Mouse (Mus musculus) frontal cortex, adult 2 months (tissue): ENCODE measurements around the gene Kcnip4. TPM values are rescaled to one million over a fixed set of nuclear protein-coding genes. Genes with fewer than 3 reads are reported as not detected.
A peak's percentile ranks its signal among the peaks of the same experiment; 100 is the strongest.

Experiments used
- DNase-seq, 2 experiments: peaks; one replicate each; pipeline ENCODE4 v3.0.0; 2022; ENCODE audit warnings: low spot score in 1 of 2; ENCODE audit errors: extremely low spot score in 1 of 2
- polyA plus RNA-seq: library from polyadenylated mRNA; depleted of rRNA; stranded (reverse); fragments of >200 nt; gene quantifications from 2 replicates; pipeline ENCODE4 v1.2.3, GENCODE M21; 2012

The Kcnip4 gene
- polyA plus RNA-seq, 1 experiment = 44.0 TPM

DNA sequence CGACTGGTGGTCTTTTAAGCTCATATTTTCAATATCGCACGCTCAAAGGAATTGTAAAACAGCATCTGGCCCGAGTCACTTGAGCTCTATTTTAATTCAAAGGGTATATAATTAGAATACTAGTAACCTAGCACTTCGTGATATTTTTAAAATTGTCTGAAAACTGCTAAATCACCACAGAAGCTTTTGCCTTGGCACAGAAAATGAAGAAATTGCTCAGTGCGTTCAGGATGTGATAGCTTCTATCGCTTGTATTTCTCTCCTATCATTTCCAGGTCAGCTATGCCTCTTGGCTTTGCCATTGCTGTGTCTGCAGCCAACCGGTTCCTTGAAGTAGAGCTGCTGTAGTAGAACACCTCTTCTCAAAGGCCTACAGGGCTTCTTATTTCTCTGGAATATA lies 255.9 kb downstream of the Kcnip4 start:
- DNase-seq = peak in 1 of 2 experiments; percentile 34

DNA sequence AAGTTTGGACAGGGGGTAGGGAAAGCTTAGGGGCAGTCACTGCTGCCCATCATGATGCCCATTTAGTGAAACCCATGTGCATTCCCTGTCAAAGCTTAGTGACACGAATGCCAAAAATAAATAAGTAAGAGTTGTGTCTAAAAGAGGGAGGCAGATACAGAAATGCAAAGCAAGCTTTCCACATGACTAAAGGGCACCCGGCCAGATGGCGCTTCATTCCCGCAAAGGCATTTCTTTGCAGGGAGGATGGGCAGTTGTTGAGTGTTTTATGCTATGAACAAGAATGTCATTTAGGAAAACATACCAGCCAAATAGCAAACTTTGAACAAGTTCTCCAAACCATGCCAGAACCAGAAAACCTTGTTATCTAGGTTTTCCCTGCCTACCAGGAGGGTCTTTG lies 265.4 kb downstream of the Kcnip4 start:
- DNase-seq = peak in 1 of 2 experiments; percentile 22

DNA sequence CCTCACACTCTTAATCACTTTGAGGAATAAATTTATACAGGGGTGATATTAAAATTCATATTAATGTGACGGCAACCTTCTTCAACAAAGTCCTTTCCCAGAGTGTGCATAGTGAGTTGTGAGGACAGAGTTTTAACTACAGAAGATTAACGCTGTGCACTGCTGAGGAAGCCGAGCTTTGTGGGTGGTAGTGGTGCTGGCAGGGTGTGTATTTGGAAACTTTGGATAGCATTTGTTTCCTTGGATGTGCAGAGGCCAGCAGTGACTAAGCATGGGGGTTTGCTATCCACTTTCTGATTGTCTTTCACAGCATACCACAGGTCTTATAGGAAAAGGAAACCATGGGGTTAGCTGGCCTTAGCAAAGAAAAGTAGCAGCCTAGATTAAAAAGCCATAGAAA lies 267.9 kb downstream of the Kcnip4 start:
- DNase-seq = peak in 1 of 2 experiments; percentile 27

DNA sequence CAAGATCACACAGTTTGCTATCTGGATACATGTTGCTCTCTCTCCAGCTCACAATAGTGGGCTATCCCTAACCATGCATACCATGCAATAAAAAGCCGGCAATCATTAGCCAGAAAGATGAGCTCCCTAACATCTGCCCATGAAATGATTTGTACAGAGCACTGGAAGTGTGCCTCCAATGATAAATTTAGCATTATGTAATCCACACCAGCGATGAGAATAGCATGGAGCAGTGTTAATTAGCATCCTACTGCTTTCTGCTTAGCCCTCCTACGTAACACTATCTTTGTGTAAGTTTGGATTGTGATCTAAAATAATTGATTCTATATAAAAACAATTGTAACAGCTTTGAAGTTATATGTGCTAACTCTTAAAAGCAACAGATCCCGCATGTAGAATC lies 268.7 kb downstream of the Kcnip4 start:
- peak in 1 of 2 experiments; percentile 41 for DNase-seq

DNA sequence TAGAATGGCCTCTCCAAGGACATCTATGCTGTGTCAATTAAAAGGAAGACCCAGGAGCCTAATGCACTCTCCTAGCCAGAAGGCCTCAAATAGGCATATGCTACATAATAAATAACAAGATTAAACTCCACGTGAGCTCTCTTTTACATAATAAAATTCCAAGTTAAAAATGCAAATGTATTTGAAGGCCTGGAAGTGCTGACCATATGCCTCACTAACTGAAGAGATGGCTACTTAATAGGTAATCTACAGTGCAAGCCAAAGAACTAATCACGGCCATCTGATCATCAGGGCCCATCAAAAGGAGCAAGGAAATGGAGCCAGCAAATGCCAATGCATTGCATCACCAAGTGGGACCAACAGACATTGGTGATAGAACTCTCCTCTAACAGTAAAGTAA lies 277.6 kb downstream of the Kcnip4 start:
- DNase-seq = no peak

DNA sequence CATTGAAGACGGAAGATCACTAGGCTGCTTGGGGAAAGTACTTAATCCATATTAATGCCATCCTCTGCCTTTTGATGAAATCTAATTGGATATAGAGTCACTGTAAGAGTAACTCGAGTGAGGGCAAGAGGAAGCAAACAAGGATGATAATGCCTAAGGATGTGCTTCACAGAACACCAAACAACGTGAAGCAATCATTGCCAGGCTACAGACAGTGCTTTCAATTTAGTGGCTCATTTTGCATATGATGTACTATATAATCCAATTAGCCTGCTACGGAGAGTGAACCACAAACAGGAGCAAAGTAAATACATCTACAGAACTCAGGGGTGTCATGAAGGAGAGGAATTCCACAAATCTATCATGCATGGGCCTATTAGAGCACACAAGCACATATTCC lies 280.3 kb downstream of the Kcnip4 start:
- no peak for DNase-seq

DNA sequence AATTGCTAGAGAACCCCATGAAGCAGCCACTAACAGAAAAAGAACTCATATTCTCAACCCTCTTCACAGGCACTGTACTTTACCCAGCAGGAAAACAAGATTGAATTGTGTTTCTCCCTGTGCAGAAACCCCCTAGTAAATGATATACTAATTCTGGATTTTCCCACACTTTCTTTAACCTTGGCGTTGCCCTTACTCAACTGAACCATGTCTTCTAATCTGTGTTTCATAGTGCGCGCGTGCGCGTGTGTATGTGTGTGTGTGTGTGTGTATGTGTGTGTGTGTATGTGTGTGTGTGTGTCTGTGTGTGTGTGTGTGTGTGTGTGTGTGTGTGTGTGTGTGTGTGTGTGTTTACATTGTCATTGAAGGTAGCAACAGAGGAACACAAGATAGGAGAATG lies 283.0 kb downstream of the Kcnip4 start:
- DNase-seq = no peak

DNA sequence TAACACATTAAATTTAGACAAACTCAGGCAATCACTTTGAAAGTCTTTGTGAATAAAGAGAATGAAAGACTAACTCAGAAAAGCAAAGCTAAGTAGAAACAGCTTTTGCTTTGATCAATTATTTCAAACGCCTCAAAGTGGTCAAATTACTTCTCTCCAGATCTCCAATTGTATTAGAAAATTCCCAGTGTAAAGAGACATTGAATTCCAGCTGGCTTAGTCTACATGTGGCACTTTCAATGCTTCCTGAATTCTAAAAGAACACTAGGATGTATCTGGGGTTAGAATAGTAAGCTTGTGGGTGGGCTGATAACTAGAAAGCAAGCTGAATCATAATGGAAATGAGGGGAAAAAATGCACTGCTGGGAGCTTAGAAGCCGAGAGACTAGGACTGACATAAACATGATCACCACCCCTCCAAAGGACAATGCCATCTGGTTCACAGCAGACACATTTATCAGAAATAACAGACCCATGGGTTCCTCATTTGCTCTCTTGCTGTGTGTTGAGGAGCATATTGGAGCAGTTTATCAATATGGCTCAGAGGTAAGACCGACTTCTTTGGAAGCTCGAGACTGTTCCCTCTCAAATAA lies 323.4 kb downstream of the Kcnip4 start:
- DNase-seq = peak; percentile 11 to 47

DNA sequence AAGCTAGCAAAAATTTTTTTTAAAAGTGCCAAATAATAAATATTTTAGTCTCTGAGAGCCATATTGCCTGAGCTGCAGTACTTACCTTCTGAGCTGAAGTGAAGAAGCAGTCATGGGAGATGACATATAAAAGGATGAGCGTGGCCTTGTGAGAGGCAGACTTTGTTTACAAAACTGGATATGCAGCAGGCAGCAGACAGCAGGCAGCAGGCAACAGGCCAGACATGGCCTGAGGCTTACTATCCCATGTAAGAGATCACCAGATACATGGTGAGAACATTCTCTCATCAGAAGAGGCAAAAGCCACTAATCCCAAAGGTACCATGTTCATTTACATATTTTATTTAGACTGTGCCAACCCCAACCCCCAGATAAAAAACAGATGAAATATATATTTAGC lies 336.5 kb downstream of the Kcnip4 start:
- DNase-seq = no peak

DNA sequence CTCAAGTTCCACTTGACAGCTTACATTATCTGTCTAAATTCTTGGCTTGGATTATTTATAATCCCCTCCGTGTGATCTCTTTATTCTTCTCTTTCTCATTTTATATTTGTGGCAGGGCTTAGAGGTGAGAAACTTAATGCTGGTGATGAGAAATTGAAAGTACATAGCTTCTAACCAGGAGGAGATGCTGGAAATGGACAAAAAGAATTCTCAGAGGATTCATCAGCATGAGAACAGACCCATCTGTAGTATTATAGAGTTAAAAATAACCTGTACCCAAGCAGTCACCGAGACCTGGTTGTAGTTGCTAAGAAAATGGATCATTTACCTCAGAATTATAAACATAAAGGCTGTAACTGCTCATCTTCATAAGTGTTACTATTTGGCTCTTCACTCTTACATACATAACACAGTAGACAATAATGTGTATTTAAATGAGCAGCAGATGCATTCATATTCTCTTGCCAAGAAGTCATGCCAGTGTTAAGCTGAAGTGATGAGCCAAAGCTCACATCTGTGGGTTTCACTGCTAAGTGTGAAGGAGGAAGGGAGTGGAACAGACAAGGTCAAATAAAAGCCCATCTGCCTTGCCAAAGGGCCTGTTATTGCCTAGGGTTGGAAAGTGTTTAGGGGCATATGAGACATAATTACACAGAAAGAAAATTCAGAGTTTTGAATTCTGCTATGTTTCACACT lies 374.4 kb downstream of the Kcnip4 start:
- no peak for DNase-seq

DNA sequence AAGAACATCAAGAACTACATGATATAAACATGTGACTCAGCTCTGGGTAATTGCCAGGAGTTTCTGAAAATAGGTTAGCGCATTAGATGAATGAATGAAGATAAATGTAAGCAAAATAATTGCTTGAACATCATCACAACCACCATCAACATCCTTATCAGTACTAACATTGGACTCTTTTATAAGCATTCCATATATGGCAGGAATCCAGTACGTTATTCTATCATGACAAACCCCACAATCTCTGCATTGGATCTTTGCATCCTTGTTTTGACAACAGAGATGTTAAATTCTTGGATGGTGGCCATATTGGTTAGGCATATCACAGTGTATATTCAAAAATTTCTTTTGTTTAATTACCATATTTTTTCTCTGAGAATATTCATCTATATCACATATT lies 375.0 kb downstream of the Kcnip4 start:
- DNase-seq = no peak

DNA sequence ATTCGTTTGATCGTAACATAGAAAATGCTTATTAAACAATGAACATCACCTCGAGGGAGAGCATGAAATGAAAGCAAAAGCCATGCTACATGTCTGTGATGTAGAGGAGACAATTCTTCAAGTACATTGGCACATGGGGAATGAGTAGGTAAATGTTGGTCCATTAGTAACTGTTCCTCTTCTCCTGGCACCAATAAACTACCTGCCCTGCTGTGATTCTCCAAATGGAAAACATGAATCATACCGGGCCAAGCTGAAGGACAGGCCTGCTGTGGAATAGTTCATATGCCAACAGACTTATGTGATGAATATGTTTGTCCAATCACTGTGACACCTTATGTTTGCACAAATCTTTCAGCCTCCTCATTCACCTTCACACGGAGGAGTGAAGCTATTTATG lies 429.3 kb downstream of the Kcnip4 start:
- DNase-seq = no peak

DNA sequence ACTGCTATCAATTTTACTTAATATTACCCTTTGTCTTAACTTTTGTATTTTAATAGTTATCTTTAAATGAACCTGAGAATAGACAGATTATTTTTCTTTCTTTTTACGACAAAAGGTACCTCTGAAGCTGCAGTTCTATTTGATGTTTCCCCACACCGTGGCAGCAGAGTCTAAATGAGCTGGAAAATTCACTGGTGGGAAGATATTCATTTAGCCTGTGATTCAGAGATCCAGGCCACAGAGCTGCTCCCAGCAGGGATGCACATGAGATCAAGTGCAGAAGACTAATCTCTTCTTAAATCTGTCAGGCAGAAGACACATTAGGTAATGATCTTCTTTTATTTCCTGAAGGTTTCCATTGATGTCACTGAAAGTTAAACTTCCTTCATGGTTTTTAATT lies 429.8 kb downstream of the Kcnip4 start:
- peak in 1 of 2 experiments; percentile 62 for DNase-seq

DNA sequence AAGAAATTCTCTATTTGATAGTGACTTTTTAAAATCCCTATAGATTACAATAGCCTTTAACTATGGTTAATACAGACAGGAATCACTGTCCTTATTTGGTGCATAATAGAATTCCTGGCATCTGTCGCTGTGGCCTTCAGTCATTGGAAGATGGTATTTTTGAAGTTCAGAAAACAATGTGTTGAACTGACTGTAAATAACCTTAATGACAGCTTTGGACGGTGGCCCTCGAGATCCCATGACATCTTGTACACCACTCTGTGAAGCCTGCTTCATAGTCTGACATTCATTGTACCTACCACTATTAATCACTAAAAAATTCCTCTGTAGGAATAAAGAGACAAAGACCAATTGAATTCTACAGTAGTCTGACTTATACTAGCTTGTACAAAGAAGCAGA lies 430.4 kb downstream of the Kcnip4 start:
- no peak for DNase-seq

DNA sequence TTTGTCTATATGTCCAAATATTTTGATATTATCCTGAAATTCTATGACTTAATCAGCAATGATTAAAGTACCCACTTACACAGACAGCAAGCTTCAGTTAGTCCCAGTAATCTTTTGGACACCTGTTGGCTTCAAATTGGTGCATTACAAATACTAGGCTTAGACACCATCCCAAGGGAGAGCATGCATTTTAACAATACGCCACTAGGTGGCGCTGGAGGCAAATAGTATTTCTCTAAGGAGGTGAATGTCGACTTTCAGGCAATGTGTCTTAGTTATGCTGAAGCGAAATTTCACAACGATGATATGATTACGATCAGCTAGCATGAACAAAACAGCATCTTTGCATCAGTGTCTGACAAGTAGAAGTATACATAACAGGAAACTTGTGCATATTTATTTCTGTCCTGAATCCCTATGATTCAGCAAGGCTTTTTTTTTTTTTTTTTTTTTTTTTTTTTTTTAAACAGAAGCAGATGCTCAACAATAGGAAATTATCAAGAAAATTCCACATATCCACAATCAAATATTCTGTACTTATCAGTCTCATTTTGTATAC lies 434.5 kb downstream of the Kcnip4 start:
- DNase-seq = peak; percentile 85 to 98

DNA sequence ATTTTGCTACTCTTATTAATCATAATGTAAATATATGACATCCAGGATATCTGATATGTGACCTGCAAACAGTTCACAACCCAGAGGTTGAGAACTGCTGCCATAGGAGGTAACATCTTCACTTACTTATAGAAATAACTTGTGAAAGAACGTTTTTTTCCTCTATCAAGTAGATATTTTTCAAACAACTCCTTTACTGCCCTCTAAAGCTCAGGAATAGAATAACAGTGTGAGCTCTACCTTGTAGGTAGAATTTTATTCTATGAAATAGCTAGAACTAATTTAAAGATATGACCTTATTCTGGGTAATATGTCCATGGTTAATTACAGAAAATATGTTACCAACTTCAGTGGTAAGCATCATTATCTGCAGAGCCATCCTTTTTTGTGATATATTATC lies 459.1 kb downstream of the Kcnip4 start:
- DNase-seq = peak in 1 of 2 experiments; percentile 11

DNA sequence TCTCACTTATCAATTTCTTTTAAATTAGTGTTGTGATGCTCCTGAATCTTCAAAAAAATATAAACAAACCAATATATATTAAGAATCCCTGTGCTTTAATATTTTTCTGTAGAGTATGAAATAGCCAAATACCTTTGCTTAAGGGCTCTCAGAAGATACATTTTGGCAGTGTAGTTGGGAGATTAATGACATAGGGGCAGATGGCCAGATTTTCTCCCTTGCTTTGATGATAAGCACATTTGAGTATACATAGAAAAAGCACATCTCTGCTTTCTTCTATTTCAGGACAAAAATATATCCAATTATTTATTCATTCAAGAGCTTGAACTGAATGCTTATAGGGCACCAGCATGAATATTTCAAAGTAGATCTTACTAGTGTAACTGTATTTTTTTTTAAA lies 465.8 kb downstream of the Kcnip4 start:
- DNase-seq = no peak

DNA sequence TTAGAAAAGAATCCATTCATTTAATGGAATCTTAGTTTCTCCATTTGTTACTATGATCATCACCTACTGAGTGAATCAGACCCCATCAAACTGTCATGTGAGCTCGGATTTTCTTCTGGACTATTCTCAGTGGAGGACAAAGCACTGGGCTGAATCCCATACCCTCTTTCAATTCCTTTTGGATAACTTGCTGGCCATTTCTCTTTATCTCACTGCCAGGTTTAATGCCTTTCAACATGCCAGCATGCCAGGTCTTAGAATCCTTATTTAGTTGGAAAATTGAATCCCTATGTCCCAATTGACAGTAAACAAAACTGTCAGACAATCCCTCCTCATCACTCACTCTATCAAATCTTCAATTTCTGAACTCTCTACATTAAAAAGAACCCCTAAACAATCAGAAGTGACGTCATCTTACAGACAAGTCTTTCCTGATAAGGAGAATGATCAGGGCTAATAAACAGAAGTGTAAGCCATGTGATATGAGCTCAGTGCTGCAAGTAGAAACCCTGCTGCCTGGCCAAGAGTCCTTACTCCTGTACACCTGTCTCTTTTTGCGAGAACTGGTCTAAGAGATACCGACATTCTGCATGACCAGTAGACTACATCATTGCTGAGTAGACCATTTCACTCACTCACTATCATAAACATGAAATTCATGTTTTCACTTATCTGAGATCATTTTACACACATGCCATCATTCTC lies 466.9 kb downstream of the Kcnip4 start:
- no peak for DNase-seq

DNA sequence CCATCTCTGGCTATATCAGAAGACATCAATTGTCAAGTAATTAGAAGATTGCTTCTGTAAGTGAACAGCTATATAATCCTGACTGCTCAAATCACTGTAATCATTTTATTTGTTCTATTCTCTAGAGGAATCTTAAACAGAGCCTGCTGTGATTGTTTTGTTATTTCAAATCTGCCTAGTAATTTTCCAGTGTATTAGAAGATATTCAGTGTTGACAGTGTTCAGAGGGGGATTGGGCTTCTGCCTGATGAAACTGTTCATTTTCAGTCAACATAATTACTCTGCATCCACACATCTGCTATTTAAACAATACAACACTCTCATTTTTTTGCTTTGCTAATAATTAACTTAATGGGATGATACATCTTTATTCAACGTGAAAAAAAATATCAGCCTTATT lies 476.7 kb downstream of the Kcnip4 start:
- no peak for DNase-seq

DNA sequence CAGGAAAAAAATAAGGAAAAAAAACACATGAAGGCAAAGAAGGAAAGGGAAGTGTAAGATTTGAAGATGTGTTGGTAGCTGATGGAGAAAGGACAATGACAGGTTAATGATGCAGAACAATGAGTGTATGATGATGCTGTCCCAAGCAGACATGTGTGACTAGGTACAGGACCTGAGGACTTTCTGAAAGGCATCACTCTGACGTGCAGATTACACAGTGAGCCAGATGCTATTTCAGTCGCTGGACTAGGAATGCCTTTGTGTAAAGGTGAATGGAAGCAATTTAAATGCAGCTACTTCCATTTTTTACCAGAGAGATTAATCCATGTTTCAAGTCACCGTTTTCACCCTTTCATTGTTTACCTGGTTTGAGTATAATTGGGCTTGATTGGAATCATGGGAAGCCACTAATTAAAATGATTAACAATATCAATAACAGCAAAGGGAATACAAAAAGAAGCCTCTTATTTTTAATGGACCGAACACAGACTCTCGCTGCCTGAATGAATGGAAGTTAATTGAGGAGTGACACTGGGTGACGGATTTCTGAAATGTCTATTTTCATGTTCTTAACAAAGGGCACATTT lies 483.4 kb downstream of the Kcnip4 start:
- no peak for DNase-seq

DNA sequence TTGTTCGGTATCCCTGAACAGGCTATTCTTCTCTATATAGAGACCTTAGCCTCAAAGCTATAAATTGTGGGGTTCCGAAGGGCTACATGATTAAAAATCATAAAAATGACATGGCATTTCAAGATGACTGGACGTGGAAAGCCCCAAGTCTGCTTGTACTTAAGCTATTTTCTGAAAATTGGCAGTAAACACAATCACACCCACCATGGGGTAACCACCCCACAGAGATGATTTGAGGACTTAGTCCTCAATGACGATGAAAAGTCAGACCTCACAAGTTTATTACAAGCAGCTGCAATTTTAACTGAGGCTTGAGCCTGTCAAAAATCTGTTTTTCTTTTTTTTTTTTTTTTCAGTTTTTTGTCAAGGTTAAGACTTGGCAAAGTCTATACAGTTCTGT lies 527.3 kb downstream of the Kcnip4 start:
- no peak for DNase-seq
